Mouse (Mus musculus): Measurements from ENCODE around the gene Rnf214.

DNA sequence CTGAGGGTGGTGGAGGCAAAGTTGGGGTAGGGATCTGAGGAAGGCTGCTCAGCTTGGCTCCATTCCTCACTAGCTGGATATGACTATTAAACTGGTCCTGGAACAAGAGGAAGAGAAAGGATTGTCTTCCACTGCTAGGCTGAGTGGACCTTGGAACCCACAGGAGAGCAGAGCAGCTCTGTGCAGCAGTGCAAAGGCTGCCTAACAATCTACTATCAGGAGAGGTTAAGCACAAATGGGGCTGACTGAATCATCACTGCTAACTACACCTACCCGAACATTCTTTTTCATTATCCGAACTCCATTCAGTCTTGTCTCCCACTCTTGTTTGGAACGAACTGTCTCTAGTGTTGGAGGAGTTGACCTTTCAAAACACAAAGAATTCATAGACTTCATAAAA lies 37.5 kb downstream of the Rnf214 start:
- TF ChIP-seq CTCF (conservative IDR thresholded peaks at IDR 0.05; ENCODE audit: low read length) (no peak), NANOG (IDR thresholded peaks at IDR 0.05; ENCODE audit: borderline replicate concordance, low read length) (no peak)

All from E14TG2a.4 (cell line).